Mouse (Mus musculus): Measurements from ENCODE around the gene Tcf15.

The Tcf15 gene

GRCm38 (mm10) chr2:152169377-152169776 is 26.0 kb downstream of the Tcf15 start:
- DNase-seq (ENCODE audit: low spot score in 2 of 2), result no peak

- no peak for DNase-seq (ENCODE audit: low spot score in 2 of 2)
Observed at GRCm38 (mm10) chr2:152174861-152175260, 31.5 kb downstream of the Tcf15 start.

GRCm38 (mm10) chr2:152176659-152177058 is 33.3 kb downstream of the Tcf15 start:
- peak in 1 of 2 experiments; percentile 17 for DNase-seq (ENCODE audit: low spot score in 2 of 2)

GRCm38 (mm10) chr2:152177162-152177805 is 33.9 kb downstream of the Tcf15 start:
- DNase-seq (ENCODE audit: low spot score in 2 of 2), result peak in 1 of 2 experiments; percentile 6

- no peak for DNase-seq (ENCODE audit: low spot score in 2 of 2)
Observed at GRCm38 (mm10) chr2:152177806-152178170, 34.4 kb downstream of the Tcf15 start.

DNA sequence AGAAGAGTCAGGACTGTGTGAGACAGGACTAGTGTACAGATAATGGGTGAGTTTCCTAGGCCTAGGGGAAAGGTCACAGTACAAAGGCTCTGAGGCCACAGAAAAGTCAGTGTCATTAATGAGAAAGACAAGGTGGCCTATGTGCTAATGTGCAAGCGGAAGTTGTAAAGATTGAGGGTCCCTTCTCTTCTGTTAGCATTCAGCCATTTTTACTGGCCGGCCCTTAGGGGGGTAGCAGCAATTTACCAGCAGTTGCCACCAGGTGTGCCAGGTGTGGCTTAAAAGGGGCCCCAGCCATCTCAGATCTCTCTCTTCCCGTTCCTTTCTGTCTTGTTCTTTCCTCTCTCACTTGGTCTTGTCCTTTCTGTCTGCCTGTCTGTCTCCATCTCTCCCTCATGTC is 35.0 kb downstream of the Tcf15 start:
- DNase-seq (ENCODE audit: low spot score in 2 of 2), result no peak

- DNase-seq (ENCODE audit: low spot score in 2 of 2), result no peak
Observed at GRCm38 (mm10) chr2:152179301-152179700, 35.9 kb downstream of the Tcf15 start.

GRCm38 (mm10) chr2:152180323-152180722 is 37.0 kb downstream of the Tcf15 start:
- DNase-seq (ENCODE audit: low spot score in 2 of 2), result peak; percentile 30 to 52

DNA sequence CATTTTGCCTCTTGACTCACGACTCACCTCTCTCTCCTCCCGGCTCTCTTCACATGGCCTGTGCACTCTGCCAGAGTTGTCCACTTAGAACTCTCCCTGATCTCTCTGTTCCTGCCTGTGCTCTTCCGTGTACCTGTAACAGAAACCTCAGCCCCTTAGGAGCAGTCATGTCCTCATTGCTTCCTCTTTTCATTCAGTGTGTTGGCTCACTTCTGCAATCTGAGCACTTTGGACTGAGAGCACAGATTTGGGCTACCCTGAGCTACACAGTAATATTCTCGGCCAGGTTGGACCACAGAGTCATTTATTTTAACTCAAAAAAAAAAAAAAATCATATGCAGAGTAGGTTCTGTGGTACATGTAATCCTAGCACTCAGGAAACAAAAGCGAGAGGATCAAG is 43.8 kb downstream of the Tcf15 start:
- DNase-seq (ENCODE audit: low spot score in 2 of 2), result no peak

GRCm38 (mm10) chr2:152189213-152189612 is 45.9 kb downstream of the Tcf15 start:
- no peak for DNase-seq (ENCODE audit: low spot score in 2 of 2)

- DNase-seq (ENCODE audit: low spot score in 2 of 2), result no peak
Observed at GRCm38 (mm10) chr2:152189640-152190039, 46.3 kb downstream of the Tcf15 start.

DNA sequence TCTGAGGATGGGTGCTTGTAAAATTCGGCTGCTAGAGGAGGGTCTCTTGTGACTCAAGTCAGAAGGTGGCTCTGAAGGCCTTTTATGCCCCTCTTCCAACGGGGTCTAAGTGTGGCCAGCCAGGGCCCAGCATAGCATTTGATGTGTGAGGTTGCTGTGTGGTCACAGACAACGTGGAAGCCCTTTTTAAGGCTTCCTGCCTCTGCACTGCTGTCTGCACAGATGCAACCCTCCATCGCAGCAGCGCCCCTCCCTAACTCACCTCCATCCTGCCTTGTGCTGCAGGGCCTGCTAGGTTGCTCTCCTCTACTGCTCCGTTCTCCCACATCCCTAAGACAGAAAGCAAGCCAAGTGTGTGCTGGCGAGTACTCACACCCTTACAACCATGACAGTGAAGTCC is 46.8 kb downstream of the Tcf15 start:
- DNase-seq (ENCODE audit: low spot score in 2 of 2), result no peak

DNA sequence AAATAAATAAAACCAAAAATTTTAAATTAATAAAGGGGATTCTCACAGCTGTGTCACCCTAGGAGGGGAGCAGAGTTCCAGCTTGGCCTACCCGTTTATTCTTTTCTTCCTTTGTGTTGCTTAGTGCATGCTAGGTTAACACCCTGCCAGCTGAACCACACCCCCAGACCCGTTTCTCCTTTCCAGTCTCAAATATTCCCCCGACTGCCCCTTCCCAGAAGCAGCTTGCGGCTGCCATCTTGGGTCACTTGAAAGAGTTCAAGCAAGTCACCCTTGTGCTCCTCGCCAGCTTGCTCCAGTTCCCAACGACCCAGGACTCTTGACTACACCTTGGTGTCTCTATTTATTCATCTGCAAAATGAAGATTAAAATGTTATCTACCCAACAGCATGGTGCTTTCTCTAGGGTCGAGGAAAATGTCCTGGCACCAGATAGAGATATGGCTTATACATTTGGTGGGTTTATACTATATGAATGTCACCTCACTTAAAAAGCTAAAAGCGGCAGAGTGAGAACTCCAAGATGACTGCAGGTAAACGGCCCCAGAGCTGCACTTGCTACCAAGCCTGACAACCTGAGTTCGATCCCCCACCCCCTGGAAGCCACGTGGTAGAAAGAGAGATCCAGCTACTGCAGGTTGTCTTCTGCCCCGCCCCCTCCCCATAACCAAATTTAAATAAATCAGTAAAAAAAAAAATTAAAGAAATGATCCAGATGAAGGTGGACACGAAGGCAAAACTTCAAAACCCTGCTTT is 49.4 kb downstream of the Tcf15 start:
- DNase-seq (ENCODE audit: low spot score in 2 of 2), result no peak

GRCm38 (mm10) chr2:152193346-152193710 is 50.0 kb downstream of the Tcf15 start:
- no peak for DNase-seq (ENCODE audit: low spot score in 2 of 2)

DNA sequence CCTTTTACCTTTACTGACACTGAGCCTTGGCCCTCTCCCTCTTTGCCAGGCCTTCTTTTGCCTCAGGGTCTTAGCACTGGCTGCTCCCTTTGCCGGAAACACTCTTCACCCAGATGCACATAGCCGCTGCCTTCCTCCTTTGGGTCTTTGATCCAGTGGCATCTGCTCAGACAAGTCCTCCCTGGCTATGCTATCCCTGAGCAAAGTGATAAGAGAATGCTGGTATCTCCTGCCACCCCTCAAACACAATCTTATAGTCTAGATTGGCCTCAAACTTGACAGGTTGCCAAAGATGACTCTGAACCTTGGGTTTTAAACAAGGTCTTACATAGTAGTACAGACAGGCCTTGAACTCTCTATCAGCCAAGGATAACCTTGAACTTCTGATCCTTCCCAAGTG is 51.2 kb downstream of the Tcf15 start:
- no peak for DNase-seq (ENCODE audit: low spot score in 2 of 2)

- no peak for DNase-seq (ENCODE audit: low spot score in 2 of 2)
Observed at GRCm38 (mm10) chr2:152196896-152197295, 53.5 kb downstream of the Tcf15 start.

DNA sequence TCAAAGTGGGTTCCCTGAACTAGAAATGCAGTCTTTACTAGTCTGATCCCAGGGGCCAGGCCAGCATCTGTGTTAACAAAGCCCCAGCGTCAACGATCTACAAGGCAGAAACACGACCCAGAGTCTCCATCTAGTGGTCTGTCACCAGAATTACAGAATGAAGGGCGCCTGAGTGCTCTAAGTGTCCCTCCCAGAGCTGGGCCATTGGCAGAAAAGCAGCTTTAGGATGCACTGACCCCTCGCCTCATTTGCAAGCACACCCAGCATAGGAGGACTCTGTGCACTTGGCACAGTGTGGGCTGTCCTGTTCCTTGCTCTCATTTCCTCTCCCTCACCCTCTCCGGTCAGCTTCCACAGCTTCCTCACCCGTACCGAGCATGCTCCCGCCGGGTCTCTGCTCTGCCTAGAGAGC is 53.9 kb downstream of the Tcf15 start:
- DNase-seq (ENCODE audit: low spot score in 2 of 2), result peak in 1 of 2 experiments; percentile 59
